ENCODE assay signal across 12 mouse cellular contexts in the genomic region with DNA sequence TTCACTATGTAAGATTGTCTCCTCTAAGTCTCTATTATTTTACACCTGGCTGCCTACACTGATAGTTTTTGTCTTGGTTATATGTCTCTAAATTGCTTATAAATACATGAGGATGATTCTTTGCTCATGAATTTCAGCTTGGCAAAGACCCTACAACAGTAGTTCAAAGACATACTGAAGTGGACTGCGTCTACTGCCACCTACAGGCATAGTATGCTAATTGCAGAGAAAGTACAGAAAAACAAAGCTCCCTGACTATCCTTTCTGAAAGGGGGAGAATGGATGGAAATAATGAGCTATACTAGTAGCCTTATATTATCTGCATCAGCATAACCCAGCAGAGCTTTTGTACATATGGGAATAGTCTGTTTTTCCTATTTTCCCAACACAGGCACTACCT.
DNase-seq lines count a peak whose midpoint lies in the region; ATAC-seq and TF ChIP-seq lines count a peak whose summit lies in the region.
"Had no signal": no experiment of that assay in that cellular context is flagged by ENCODE, and none has a peak within 500 bp of the region (broad histone marks: within the 10 kb centered on the region; RNA-seq: fewer than 3 reads in every experiment).

No protein-coding gene starts in this region.

- no peak overlapping the region for H3K4me2 ChIP-seq in heart, postnatal 0 days (ENCODE audit: low read depth, low read length)
- no peak overlapping the region for H3K4me2 ChIP-seq in heart, embryonic 12.5 days
- no peak overlapping the region for H3K4me2 ChIP-seq in lung, embryonic 14.5 days
- H3K4me2 ChIP-seq: limb, embryonic 15.5 days had no signal

- no peak for TF ChIP-seq POLR2A in cortical plate, adult 2 months (IDR thresholded peaks at IDR 0.05; ENCODE audit: extremely low read depth, insufficient read depth, low read length)

- ATAC-seq in heart, postnatal 0 days (ENCODE audit: insufficient read depth, low read depth) = no peak
- no peak for ATAC-seq in heart, embryonic 12.5 days (ENCODE audit: insufficient number of reproducible peaks, low FRiP score)
- ATAC-seq in lung, embryonic 14.5 days (ENCODE audit: insufficient read depth) = no peak
- ATAC-seq in monocyte, adult 5-6 weeks (replicated peaks; ENCODE audit: insufficient number of reproducible peaks, low FRiP score, low TSS enrichment, poor library complexity, severe bottlenecking) = no peak

- no peak for DNase-seq in heart, postnatal 0 days (ENCODE audit: low spot score)
- peak; percentile 2 for DNase-seq in lung, embryonic 14.5 days
- DNase-seq in lung, postnatal 36 days = no peak
- DNase-seq in MEL-GATA-1-ER (ENCODE audit: extremely low read depth, low read depth) = peak; percentile 9
- DNase-seq: kidney, postnatal 4 days; right cerebral cortex, postnatal 25 days; thymus, postnatal 36 days had no signal

- H3K27me3 ChIP-seq in heart, postnatal 0 days (ENCODE audit: control insufficient read depth, insufficient read depth, low read length) = no peaks in the 10 kb centered on the region
- no peaks in the 10 kb centered on the region for H3K27me3 ChIP-seq in heart, embryonic 12.5 days (replicated peaks)
- H3K27me3 ChIP-seq in lung, embryonic 14.5 days (ENCODE audit: insufficient read depth, low read length) = no peaks in the 10 kb centered on the region
- H3K27me3 ChIP-seq: limb, embryonic 15.5 days had no signal

- TF ChIP-seq EP300 in heart, postnatal 0 days (IDR thresholded peaks at IDR 0.05; ENCODE audit: low read depth) = no peak

- no peaks in the 10 kb centered on the region for H3K9me3 ChIP-seq in heart, postnatal 0 days (replicated peaks; ENCODE audit: control insufficient read depth, low read length)
- no peaks in the 10 kb centered on the region for H3K9me3 ChIP-seq in heart, embryonic 12.5 days (replicated peaks)
- no peaks in the 10 kb centered on the region for H3K9me3 ChIP-seq in lung, embryonic 14.5 days (ENCODE audit: low read depth, low read length)
- H3K9me3 ChIP-seq: limb, embryonic 15.5 days had no signal

- TF ChIP-seq CTCF in heart, postnatal 0 days (IDR thresholded peaks at IDR 0.05; ENCODE audit: low read depth) = peak; percentile 49
- TF ChIP-seq CTCF in lung, embryonic 14.5 days (IDR thresholded peaks at IDR 0.05; ENCODE audit: low read depth) = peak; percentile 46
- peak; percentile 10; the same call in 1 of the 2 replicates for TF ChIP-seq CTCF in cortical plate, adult 2 months (IDR thresholded peaks at IDR 0.05; ENCODE audit: extremely low read depth, insufficient read depth, low read length)

- 31% methylated on average over 1 of the region's 1 CpGs for WGBS in heart, postnatal 0 days
- WGBS in heart, embryonic 12.5 days = 25% methylated on average over 1 of the region's 1 CpGs
- WGBS in lung, embryonic 14.5 days = 43% methylated on average over 1 of the region's 1 CpGs

- H3K9ac ChIP-seq in heart, postnatal 0 days (replicated peaks; ENCODE audit: low read depth, low read length) = no peak overlapping the region
- no peak overlapping the region for H3K9ac ChIP-seq in heart, embryonic 12.5 days
- no peak overlapping the region for H3K9ac ChIP-seq in lung, embryonic 14.5 days
- H3K9ac ChIP-seq: limb, embryonic 15.5 days had no signal

- H3K36me3 ChIP-seq in heart, postnatal 0 days (replicated peaks; ENCODE audit: control insufficient read depth, insufficient read depth, low read length) = no peaks in the 10 kb centered on the region
- H3K36me3 ChIP-seq in heart, embryonic 12.5 days = no peaks in the 10 kb centered on the region
- H3K36me3 ChIP-seq in lung, embryonic 14.5 days (ENCODE audit: insufficient read depth) = no peaks in the 10 kb centered on the region
- H3K36me3 ChIP-seq: limb, embryonic 15.5 days had no signal

- H3K4me1 ChIP-seq in heart, postnatal 0 days (ENCODE audit: control insufficient read depth, insufficient read depth) = peaks cover 15% of the 10 kb centered on the region; the same call in 1 of the 2 replicates
- peaks cover 6% of the 10 kb centered on the region; the same call in 1 of the 2 replicates for H3K4me1 ChIP-seq in heart, embryonic 12.5 days (replicated peaks)
- H3K4me1 ChIP-seq in lung, embryonic 14.5 days (ENCODE audit: insufficient read depth) = no peaks in the 10 kb centered on the region
- H3K4me1 ChIP-seq in cortical plate, adult 2 months (ENCODE audit: control insufficient read depth, insufficient read depth, low read length) = peaks cover 3% of the 10 kb centered on the region
- H3K4me1 ChIP-seq: limb, embryonic 15.5 days had no signal

- H3K4me3 ChIP-seq in heart, postnatal 0 days (ENCODE audit: low read depth, low read length) = no peak overlapping the region
- H3K4me3 ChIP-seq in heart, embryonic 12.5 days = no peak overlapping the region
- no peak overlapping the region for H3K4me3 ChIP-seq in lung, embryonic 14.5 days (ENCODE audit: low read depth, low read length)
- H3K4me3 ChIP-seq in cortical plate, adult 2 months (ENCODE audit: insufficient read depth, low read length) = no peak overlapping the region
- H3K4me3 ChIP-seq: limb, embryonic 15.5 days had no signal

- H3K27ac ChIP-seq in heart, postnatal 0 days (ENCODE audit: low read depth) = no peak overlapping the region
- H3K27ac ChIP-seq in heart, embryonic 12.5 days (ENCODE audit: poor library complexity, severe bottlenecking) = no peak overlapping the region
- no peak overlapping the region for H3K27ac ChIP-seq in lung, embryonic 14.5 days (ENCODE audit: low read depth)
- no peak overlapping the region for H3K27ac ChIP-seq in cortical plate, adult 2 months (ENCODE audit: insufficient read depth, low read length)
- H3K27ac ChIP-seq: limb, embryonic 15.5 days; macrophage had no signal

Comparison
In these comparisons a context has a peak if more than half of its experiments do, and no peak if none do; other contexts are left out.
1. DNase-seq: peak in lung, embryonic 14.5 days (single experiment) and MEL-GATA-1-ER (single experiment); none in heart, postnatal 0 days (single experiment) and lung, postnatal 36 days (single experiment).
2. Peak in every context shown above with its lines, with median percentiles within 50 percentile points of each other: CTCF ChIP-seq.